Mouse (Mus musculus) monocyte, adult 2 months (primary cell): ENCODE data around the gene Sp3.
"Not testable (repeated sequence)": the region's sequence is repeated elsewhere in the genome, so short reads cannot be mapped to it uniquely, and the experiment has no call there.

Experiments used
- DNase-seq, 2 experiments: peaks; one replicate each; pipeline ENCODE4 v3.0.0; 2022; ENCODE audit warnings: low spot score in 2 of 2, low read depth in 1 of 2

The Sp3 gene

DNA sequence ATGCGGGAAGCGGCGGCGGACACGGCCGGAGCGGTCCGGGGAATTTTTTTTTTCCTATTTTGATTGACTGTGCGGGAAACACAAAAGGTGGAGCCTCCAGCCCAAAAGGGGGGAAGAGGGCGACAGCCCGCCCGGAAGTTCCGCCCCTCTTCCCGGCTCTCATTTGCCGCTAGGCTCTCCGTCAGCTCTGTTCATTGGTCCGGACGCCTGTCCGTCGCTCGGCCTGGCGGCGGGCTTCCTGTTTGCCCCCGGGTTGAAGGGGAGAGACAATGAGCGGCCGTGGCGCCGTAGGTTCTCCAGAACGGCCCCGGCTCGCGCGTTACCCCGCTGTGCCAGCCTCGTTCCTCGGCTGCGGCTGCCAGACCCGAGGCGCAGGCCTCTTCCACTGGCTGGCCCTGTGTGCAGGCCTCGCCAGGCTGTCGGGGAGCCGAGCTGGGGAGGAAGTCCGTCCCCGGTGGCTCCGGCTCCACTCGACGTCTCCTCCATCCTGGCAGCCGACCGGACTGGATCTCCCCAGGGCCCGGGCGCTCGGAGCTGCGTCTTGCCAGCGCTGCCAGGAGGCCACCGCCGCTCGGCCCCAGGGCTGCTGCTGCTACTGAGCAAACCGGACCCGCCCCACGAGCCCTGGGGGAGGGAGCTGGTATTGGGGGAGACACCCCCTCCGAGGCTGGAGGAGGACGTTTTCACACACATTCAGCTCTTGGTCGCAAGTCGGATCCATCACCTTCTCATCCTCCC, at the start of gene Sp3:
TSS of gene Sp3 (minus strand) at position 110 of the 738 bp plus-strand sequence.
- DNase-seq: peak; percentile 90 to 92

DNA sequence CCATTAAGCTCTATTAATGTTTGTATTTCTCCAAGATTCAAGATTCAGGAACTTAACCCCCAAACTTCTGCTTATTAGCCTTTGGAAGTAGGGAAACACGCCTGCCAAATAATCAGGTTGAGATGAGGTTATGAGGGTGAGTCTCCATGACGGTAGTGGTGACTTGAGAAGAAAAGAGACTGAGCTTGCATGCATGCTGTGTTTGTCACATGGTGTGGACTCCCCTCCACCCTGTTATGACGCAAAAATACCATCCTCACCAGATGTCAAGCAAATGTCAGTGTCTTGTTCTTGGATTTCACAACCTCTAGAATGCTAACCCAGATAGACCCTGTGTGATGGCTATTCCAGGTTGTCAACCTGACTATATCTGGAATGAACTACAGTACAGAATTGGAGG, 49.6 kb upstream of the Sp3 start:
- no peak for DNase-seq

DNA sequence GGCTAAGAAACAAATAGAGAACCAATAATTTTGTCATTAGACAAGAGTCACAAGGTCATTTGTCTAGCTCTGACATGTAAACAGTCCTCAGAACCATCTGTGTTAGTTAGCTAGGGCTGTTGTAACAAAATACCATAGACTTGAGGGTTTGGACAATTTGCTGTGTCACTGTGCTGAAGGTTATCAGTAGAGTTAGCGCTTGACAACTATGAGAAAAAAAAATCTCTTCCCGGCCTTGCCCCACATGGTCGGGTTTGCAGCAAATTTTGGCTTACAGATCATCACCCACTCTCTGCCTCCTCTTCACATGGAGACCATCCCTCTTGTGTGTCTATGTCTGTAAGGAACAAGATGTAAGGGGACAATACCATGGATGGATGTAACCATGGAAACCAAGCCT, 47.8 kb upstream of the Sp3 start:
- DNase-seq: no peak

DNA sequence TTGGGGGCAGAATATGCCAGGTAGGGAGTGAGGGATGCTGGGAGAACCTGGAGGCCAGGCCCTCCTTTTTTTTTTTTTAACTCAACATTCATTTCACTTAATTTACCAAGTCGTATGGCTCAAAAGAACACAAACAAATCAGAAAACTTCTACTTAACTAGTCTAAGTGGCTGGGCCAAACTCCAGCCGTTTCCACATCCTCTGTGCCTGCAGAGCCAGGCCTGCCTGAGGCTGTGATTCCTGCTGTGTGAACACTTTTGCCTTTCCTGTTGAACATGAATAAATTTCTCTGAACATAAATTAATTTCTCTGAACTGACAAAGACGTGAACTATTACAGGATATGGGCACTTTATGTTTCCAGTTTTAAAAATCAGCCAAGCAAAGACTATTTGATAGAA, 46.9 kb upstream of the Sp3 start:
- no peak for DNase-seq

DNA sequence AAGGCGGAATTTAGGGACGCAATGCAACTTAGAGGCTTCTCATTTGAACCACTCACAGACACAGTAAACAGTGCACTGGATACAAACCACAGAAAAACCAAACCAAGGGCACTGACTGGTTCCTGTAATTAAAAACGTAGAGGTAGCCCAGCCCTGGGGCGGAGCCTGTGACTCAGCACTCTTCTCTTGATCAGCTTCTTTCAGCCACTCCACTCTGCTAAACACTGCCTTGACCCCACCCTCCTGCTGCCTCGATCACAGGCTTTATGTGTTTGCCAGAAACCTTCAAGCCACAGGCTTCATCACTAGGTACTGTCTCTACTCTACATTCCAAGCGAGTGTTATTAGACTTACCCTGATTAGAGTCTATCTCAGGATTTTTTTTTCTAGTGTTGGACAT, 43.6 kb upstream of the Sp3 start:
- DNase-seq: peak; percentile 61 to 74

DNA sequence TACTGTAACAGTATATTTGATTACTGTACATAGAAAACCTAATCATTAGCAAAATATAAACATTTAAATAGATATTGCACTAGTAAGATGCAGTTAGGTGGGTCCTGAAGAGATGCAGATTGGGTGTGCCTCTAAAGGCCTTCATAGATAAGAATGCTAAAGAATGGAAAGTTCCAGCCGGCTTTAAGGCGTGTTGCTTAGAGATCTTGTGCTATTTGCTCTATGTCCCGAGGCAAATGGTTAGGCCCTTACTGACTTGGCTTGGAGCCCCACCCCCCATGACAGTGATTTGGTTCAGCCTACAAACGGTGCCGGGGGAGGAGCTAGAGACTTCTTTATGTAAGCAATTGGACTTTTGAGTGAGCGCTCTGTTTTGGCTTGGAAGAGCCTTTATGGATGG, 40.8 kb upstream of the Sp3 start:
- no peak for DNase-seq

DNA sequence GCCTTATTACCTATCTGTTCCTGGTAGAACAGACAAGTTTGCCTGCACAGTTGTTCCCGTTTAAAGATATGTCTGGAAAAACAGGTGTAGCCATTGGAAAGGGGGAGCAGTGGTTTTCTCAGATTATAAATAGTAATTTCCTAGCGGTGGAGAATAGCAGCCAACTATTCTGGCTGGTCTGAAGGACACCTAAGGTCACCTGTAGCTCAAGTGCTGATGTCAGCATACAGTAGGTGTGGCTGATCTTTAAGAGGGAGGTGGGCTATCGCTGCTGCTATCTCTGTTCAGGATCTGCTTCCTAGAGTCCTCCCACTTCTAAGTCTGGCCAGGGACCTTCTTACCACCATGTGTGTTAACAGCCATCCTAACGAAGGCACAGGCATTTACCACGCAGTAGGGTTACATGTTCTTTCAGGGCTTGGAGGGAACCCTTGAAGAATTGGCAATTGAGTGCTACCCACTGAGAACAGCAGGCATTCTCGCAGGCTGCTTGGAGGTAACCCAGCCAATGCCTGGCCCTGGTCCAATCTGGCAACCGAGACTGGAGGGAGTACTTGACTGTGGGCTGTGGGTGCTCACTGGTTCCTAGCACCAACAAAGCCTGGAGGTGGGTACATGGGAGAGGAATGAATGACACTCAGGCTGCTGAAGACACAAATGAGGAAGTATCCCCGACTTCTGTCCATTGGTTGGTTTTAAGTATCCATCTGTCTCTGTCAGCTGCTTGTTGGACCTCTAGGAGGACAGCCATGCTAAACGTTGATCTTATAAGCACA, 39.3 kb upstream of the Sp3 start:
- DNase-seq: no peak

DNA sequence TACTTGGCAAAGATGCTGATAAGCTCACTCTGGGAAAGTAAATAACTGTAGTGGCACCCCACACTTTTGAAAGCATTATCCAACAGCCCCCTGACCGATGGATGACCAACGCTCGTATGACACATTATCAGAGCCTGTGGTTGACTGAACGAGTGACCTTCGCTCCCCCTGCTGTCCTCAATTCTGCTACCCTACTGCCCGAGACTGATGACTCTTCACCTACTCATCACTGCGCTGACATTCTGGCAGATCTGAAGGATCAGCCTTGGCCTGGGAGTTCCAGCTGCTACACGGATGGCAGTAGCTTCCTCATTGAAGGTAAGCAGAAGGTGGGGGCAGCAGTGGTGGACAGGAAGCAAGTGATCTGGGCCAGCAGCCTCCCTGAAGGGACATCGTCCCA, 33.8 kb upstream of the Sp3 start:
- DNase-seq: not testable (repeated sequence)

DNA sequence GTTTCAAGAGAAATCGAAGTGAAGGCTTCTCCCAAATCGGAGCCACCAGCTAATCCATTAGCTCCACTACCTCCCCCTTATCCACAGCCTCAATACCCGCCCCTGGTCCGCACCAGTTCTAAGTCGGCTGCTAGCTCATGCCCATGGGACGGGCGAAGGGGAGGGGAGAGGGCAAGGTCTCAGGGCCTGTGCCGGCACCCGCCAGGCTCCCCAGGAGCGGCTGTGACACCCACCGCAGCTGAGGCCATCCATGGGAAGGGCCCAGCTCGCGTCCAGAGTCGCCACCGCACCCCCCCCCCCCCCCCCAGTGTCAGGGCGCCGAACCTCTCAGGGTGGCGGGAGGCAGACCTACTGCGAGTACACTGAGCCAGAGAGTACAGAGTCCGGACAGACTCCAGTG, 32.4 kb upstream of the Sp3 start:
- no peak for DNase-seq

DNA sequence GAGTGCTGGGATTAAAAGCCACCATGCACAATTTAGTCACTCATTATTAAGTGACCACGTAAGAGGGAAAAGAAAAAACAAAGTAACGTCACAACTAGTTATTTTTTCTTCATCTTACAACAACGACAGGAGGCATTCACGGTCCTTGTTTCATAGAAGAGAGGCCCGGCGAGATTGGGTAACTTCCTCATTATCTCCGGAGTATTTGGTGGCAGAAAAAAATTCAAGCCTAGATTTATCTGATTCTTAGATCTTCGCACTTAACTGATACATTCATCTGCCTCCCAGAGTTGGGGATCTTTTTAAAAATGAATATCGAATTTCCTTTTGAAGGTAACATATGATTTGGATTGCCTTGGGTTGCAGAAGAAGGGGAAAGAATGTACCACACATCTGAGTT, 27.2 kb upstream of the Sp3 start:
- peak in 1 of 2 experiments; percentile 27 for DNase-seq

DNA sequence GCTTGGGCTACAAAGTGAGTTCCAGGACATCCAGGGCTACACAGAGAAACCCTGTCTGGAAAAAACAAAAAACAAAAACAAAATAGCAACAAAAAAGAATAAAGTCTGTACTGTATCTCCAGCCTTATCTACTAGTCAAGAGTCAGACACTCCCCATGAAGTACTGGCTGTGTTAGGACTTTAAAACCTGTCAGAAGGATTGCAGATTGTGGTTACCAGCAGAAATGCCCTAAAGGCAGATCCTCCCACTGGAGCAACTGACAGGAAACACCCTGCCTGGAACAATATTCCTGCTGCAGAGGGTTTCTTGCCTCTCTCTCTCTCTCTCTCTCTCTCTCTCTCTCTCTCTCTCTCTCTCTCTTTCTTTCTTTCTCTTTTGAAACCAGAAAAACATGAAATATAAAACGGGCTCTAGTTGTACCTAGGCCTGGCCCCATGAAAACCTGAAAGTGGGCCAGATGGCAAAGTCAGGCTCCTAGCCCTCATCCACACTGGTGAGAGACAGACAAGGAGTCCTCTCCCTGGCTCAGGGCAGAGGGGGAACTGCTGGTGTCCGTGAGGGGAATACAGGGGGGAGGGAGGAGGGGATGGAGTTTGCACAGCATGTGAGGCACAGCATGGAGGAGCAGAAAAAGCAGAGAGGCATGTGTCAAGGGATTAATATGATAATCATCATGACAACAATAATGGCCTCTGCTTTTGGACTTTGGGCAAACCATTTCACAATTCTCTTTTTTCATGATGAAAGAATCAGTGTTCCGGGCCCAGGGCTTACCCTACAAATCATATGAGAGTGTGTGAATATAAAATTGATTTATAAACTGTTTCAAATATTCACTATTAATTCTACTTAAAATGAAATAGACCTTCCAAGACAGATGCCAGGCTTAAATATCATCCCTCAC, 25.6 kb upstream of the Sp3 start:
- DNase-seq: no peak

DNA sequence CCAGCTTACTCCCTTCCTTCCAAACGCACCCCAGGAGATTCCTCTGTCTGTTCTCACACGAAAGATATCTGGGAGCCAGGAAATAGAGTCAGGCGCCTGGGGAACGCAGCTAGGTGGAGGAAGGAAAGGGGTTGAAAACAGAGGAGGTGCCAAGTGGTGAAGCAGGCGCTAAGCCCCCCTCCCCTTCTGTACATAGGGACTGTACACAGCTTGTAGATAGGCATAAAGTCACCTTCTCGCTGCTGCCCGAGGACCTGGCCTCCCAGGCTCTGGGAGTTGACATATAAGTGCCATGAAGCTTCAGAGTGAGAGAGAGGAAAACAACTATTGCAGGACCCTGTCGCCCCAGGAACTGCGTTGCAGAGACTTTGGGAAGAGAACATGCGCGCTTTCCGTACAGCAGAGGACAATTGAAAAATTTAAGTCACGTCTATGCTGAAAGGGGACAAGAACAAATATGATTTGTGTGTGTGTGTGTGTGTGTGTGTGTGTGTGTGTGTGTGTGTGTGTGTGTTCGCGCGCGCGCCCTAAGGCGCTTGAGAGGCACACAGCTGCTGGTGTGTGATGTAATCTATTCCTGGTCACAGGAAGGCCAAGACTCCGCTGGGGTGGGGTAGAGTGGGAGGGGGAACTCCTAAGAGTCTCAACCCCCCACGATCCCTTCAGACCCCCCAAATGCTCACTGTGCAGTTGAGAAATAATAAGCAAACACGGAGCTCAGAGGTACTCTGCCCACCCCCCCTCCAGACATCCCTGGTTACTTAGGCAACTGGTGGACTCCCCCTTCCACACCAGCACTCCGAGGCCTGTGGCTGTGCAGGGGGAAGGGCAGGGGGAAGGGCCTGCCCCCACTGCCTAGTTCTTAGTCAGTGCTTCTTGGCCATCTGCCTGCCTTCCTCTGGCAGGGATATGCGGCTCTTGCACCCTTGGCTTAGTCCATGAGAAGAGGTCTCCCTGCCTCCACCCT, 23.8 kb upstream of the Sp3 start:
- peak in 1 of 2 experiments; percentile 9 for DNase-seq

DNA sequence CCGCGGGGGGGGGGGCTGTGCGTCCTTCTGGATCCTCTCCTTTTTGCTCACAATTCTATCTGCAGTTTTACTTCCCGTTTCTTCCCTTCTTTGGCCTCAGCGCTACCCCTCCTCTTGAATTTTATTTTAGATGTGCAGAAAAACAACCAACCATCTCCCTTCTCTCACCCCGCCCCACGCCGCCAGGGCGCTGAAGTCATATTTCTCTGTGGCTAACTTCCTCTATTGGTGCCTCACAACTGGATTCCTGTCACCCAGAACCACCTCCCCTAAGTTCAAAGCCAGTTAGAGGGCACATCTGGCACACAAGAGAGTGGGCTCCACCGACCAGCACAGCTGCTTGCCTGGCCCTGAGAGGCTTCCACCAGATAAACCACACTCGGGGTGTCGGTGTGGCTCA, 22.8 kb upstream of the Sp3 start:
- DNase-seq: peak; percentile 57 to 74

DNA sequence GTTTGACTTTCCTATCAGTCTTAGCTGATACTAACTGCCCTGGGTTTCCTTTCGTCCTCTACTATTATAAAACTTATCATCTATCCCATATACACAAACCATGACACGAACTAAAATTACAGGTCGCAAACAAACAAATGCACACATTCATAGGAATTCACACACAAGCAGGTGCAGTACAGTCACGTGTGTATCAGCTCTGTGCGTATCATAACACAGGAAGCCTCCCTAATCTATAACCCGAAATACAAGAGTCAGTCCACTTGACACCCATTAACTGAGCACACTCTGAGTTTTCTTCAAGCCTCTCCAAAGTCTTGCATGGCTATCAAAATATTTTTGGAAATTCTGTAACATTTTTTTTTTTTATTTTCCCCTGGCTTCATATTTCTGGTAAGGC, 22.2 kb upstream of the Sp3 start:
- no peak for DNase-seq

DNA sequence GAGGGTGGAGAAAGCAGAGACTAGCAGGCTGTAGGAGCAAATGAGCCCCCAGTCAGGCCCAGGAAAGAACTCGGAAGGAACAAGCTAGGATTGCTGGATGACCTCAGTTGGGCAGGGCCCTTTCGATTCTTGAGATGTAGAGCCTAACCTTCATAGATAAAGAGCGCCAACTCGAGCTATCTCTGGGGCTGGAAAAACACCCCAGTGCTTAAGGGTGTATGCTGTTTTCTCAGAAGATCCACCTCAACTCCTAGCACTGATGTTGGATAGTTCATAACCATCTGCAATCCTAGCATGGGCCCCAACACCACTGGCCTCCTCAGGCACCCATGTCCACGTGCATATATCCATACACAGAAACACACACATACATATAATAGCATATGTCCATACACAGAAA, 21.7 kb upstream of the Sp3 start:
- DNase-seq: no peak

DNA sequence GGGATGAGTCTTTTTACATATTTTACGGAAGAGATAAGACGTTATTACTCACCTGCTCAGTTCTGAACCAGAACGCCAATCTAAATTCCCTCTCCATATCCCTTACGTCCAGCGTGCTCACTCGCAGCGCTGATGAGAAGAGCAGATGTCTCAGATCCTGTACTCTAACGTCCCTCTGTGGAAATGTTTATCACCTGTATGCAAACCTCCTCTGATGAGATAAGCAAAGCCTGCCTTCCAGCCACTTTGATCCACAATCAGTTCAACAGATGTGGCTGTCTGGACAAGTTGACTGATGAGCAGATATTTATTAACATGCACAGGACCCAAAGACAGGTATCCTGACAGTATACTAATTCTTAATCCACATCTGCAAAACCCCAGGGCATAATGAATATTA, 19.9 kb upstream of the Sp3 start:
- no peak for DNase-seq

DNA sequence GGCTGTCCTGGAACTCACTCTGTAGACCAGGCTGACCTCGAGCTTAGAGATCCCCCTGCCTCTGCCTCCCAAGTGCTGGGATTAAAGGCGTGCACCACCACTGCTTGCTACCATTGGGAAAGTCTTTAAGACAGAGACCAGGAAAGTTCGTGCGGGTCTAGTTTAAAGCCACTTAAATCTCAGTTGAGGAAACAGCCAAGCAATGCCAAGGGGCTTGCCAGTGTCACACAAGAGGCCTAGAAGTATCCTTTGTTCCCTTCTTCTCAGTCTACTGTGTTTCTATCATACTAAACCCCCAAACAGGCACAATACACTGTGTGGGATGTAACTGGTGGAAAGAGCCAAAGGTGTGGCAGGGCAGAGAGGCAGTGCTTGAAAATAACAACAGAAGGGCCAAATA, 17.3 kb upstream of the Sp3 start:
- no peak for DNase-seq

DNA sequence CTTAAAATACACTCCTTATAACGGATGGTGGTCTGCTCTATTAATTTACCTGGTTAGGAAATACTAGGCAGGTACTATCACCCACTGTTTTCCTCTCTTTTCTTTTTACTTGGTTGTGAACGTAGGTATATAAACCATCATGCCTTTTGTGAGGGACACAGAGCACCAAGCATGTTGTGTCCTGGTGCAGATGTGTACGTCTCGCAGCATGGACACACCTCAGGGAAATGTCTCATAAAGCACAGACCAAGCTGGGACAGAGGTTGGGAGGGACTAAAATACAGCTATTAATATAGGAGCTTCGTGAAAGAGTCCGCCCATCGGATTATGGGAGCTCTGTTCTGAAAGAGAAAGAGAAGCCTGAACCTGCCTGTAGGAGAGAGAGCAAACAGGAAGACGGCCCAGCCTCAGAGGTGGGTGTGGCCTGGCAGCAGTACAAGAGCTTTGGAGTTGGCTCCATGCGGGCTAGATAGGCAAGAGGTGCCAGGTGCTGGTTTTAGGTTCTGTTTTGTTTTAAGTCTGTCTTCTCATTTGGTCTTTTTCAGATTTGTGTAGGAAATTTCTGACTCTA, 16.6 kb upstream of the Sp3 start:
- peak in 1 of 2 experiments; percentile 28 for DNase-seq

DNA sequence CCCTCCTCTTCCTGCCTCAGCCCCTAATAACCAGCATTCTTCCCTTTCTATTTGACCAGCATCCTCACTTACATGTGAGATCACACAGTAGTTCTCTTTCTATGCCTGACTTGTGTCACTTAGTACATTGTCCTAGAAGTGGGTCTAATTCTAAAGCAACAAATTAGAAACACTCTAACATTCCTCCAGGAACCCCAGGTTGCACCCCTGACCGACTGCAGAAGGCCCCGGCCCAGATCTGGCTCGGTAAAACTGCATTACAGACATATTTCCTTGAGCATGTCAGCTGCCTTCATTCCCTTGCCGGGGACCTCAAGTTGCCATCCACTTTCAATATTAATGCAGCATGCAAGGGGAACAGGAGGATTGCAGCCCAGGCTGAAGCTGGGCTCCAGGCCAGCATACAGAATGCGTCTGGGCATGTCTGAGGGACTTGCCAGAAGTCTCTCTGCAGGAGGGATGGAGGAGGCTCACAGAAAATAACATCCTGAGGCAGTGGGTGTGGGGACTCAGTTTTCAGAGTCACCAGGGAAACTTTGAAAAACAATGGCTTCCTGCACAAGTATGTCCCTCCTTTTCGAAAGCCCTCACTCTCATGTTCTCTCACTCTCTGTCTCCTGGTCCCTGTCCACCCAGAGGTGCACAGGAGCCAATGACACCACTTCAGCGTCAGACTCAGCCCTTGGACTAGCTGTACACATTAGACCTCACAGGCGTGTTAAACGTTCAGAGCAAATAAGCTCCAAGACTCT, 15.3 kb upstream of the Sp3 start:
- no peak for DNase-seq
